Mouse (Mus musculus) ES-Bruce4 (cell line): ENCODE measurements around the gene Pfkfb3.

ENCODE experiments used
- CTCF ChIP-seq: IDR thresholded peaks from one replicate; pipeline ENCODE4 v1.8.1; 2011; ENCODE audit warnings: low read depth, low read length
- POLR2A ChIP-seq: IDR thresholded peaks from one replicate; pipeline ENCODE4 v1.8.1; 2011; ENCODE audit warnings: low read length; ENCODE audit not compliant: insufficient read depth

DNA sequence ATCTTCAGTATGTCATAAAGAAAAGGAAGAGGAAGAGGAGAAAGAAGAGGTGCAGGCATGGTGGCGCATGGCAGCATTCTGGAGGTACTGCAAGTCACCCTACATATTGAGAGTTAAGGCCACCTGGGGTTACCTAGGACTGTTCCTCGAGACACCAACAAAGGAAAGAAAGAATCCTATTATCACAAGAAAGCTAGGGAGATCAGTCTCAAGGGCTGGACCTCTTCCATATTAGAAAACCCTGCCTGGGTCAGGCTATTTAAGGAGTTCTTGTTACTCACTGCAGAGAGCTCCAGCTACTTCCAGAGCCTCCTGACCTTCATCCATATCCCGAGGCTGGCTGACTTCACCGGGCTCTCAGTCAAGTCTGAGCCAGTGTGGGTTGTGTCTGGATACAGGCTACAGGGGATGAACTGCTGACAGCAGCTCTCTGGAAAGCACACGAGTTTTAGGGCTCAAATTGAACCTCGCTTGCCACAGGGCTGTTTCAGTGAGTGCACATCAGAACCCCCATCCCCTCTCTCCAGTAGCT, 17.2 kb upstream of the Pfkfb3 start:
- TF ChIP-seq POLR2A (no peak), CTCF (no peak)
